Mouse (Mus musculus): ENCODE measurements at regions not wholly inside any gene's neighbourhood (a gene's known extent, or its start where the extent isn't known, plus 50 kb on each side); places are given as distances from the start of the nearest gene placed in this dataset.
"Not testable (repeated sequence)": the region's sequence is repeated elsewhere in the genome, so short reads cannot be mapped to it uniquely, and the experiment has no call there.

DNA sequence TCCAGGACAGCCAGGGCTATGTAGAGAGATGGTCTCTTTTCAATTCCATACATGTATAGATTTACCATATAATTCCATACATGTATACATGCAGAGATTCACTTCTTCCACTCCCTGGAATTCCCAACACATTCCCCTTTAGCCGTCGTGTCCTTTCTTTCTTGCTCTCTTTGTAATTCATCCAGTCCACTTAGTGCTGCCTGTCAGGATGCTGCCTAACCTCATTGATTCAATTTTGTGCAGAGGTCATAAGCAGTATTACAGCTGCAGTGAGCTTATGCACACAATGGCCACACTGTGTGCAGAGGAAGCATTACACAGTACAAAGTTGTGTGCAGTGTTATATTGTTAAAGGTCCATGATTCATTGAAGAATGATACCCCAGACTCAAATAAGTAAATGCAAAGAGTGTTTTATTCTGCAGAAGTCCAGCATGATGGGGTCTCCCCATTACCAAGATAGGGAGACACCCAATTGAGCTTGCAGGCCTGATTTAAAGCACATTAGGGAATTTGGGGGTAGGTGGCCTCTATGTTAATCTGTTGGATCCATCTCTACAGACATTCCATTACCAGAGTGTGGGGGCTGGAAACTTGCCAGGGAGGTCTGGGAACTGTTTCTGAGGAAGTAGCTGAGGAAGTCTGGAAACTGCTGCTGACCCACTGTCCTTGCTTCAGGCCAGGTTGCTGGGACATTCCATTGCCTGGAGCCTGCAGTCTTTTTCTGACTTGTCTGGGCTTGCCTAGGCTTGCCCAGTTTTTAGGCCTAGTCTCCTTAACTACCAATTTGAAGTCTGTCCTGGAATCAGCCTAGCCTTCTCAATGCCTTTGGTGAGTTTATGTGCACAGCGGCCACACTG lies 72.8 kb downstream of the Fam161a start:
- TF ChIP-seq CTCF (conservative IDR thresholded peaks at IDR 0.05) = no peak
- H3K4me3 ChIP-seq = no peak overlapping the region
- H3K27ac ChIP-seq = no peak overlapping the region
- DNase-seq (ENCODE audit: low spot score in 2 of 2) = no peak

DNA sequence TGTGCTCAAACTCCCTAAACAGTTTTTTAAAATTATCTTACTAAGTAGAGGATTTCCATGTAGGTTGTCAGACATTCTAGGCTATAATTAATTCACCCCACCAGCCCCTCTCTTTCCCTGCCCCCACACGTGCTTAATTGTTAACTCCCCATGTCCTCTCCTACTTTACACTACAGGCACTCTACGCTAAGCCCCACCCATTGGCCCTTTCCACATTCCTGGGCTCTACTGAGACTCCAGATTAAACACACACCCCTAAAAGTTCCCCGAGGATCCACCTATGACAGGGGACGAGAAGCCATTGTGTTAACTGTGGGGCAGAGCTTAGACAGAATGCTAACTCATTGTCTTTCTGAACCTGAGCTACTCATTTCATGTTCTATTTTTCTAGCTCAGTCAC lies 74.3 kb downstream of the Fam161a start:
- no peak for DNase-seq (ENCODE audit: low spot score in 2 of 2)
- Histone ChIP-seq H3K27ac (no peak overlapping the region), H3K4me3 (no peak overlapping the region)
- TF ChIP-seq CTCF (conservative IDR thresholded peaks at IDR 0.05) = no peak

DNA sequence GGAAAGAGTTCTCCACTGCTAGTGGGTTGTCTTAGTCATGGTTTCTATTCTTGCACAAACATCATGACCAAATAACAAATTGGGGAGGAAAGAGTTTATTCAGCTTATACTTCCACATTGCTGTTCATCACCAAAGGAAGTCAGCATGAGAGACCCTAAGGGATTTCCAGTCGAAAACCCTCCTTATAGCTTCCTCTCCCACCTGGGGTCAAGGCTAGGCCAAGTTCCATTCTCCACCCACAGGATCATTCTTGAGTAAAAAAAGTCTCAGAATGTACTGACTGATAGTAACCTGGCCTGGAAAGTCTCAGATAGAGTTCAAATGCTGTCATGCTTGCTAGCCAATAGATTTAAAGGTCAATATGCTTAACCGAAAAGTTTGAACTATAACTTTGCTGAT lies 76.5 kb downstream of the Fam161a start:
- not testable (repeated sequence) for H3K27ac ChIP-seq; DNase-seq (ENCODE audit: low spot score in 2 of 2); H3K4me3 ChIP-seq

DNA sequence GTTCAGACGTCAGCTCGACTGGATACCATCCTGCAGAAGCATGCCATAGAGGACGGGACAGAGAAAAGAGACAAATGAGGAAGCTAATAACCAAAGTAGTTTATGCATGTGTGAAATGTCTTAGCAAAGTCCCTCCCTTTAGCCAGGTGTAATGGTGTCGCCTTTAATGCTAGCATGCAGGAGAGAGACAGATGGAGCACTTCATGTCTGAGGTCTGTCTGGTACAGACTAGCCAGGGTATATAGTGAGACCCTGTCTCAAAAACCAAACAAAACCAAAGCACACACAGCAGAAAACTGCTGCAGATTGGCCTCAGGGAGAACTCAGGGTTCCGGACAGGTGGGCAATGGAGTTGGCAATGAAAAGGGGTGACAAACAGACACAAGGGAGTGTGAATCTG lies 88.0 kb downstream of the Fam161a start:
- H3K4me3 ChIP-seq = no peak overlapping the region
- TF ChIP-seq CTCF (conservative IDR thresholded peaks at IDR 0.05) = no peak
- DNase-seq (ENCODE audit: low spot score in 2 of 2) = no peak
- H3K27ac ChIP-seq = no peak overlapping the region

DNA sequence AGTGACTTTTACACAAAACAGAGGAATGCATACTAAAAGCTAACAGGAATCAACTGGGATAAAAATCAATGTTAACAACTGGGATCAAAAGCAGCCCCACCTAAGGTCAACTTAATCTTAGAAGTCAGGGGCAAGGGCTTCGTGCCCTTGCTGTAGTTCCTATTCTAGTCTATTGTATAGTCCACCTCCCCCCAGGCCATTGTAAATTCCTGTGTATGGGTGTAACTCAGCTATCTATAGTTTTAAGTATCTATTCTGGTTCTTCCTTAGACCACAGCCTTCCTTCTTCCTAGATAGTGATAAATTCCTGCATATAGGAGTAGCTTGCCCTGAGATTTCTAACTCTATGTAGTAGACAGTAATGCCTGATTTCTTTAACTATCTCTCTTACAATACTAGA lies 88.4 kb downstream of the Fam161a start:
- not testable (repeated sequence) for H3K27ac ChIP-seq; DNase-seq (ENCODE audit: low spot score in 2 of 2); H3K4me3 ChIP-seq

DNA sequence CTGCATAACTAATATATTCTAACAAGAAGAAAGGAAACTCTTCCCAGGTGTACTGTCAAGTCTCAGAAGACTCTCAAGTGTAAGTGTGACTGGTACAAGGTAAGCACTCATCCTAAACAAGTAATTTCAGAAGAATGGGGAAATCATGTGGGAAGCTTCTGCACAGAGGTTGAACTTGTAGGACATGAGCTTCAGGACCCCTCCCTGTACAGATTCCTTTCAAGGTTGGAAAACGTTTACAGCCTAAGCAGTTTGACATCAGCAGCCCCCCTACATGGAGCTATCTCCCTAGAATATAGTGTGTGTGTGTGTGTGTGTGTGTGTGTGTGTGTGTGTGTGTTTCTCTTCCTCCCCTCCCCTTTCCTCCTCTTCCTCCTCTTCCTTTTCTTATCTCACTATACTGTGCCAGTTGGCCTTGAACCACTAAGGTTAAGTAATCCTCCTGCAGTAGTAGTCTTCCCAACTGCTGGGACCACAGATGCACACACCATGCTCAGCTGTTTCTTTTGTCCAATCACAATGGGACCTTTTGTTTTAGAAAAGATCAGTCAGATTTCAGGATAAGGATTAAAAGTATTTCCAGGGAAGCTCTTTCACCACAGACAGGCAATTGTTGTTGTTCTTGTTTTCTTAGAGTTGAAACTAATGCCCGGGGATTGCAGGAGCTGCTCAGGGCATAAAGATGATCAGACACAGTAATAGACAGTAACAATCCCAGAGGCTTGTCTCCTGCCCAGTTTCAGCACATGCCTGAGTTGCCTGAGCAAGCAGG lies 89.3 kb downstream of the Fam161a start:
- no peak for DNase-seq (ENCODE audit: low spot score in 2 of 2)
- no peak for TF ChIP-seq CTCF (conservative IDR thresholded peaks at IDR 0.05)
- H3K4me3 ChIP-seq = no peak overlapping the region
- H3K27ac ChIP-seq = no peak overlapping the region

DNA sequence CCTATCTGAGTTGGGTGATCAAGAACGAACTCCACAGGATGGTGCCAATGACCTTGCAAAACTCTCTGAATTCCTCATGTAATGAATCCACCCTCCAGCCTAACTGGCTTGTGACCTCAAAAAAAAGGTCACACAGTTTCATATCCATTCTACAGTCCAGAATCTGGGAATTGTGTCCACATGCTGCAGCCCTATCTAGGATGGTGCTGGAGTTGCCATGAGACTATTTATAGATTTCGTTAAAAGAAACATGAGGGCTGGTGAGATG lies 89.8 kb downstream of the Fam161a start:
- DNase-seq (ENCODE audit: low spot score in 2 of 2) = no peak
- TF ChIP-seq CTCF (conservative IDR thresholded peaks at IDR 0.05) = no peak
- H3K4me3 ChIP-seq = no peak overlapping the region
- no peak overlapping the region for H3K27ac ChIP-seq

DNA sequence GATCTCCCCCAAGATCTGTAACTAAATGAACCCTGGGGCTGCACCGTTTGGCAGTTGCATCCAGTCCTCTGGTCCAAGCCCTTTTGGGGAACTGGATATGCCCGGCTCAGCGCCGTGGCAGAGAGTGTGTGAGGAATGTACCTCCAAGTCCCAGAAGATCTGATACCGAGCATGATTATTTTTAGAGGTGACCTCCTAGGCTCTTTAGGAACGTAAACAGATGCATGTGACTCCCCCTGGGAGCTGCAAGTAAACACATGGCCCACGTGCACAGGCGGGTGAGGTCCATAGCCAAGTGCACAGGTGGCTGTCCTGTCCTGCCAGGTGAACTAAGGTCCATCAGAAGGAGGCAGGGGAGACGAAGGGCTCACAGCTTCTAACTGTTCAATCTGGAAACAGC lies 107.3 kb downstream of the Fam161a start:
- TF ChIP-seq CTCF (conservative IDR thresholded peaks at IDR 0.05) = no peak

DNA sequence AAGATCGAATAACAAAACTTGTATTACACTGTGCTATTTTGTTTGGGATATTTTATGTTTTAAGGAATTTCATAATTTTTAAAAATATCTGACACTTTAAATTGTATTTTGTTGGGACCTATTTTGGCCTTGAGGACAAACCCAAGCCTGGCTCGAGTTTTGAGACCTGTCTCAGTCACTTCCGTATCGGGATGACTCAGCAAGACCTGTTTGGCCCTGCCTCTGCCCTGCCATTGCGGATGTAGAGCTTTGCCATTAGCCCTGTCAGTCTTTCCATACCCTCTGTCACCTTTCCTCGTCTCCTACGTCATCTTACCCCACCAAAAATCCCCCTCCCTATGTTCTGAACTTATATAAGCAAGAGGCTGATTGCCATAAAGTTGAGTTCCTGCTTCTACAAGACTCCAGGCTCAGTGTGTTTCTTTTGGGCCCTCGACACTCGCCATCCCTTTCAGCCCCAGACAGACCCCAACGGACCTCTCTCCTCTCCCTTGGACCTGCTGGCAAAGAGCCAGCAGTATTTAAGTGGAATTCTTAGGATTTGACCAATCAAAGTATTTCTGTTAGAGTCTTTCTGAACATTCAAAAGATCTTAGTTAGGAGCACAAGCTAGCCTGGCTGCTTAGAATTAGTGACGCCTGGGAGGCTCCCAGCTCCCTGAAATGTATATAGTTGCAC lies 113.3 kb downstream of the Fam161a start:
- no peak for TF ChIP-seq CTCF (conservative IDR thresholded peaks at IDR 0.05)
- Histone ChIP-seq H3K27ac (no peak overlapping the region), H3K4me3 (no peak overlapping the region)
- no peak for DNase-seq (ENCODE audit: low spot score in 2 of 2)

More for the DNA sequence above, 107.3 kb downstream of the Fam161a start:
- DNase-seq (ENCODE audit: low spot score in 2 of 2) = no peak
- Histone ChIP-seq H3K27ac (no peak overlapping the region), H3K4me3 (no peak overlapping the region)

DNA sequence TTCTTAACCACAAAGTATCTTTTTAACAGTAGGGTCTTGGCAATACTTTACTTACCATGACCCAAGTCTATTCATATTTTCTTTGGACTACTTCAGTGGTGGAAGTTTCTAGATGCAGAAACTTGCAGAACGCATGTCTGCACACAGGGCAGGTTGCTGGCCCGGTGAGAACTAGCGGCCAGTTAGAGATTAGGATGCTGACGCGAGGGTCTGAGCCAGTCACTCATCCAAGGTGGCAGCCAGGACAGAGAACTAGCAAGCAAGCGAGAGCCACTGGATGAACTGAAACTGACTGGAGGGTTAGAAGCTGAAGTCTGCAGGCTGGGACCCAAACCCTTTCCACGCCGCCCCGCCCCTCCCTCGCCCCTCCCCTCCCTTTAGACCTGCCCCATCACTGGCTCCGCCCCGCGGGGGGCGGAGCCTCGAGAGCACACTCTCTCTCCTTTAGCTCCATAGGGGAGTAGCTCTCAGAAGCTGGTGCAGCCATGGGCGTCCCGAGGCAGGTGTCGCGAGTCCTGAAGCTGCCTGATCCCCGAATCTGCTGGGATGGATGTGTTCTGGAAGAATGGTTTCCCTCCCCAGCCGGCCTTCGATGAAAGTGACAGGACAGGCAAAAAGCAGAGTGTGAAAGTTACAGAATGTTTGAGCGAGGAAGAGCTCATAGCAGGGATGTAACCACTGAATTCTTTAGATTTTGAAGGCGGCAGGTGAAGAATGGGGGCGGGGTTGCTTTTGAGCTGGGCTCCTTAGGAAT lies 117.0 kb downstream of the Fam161a start:
- peak overlapping the region; percentile 43 for H3K4me3 ChIP-seq
- no peak for DNase-seq (ENCODE audit: low spot score in 2 of 2)
- TF ChIP-seq CTCF (conservative IDR thresholded peaks at IDR 0.05) = no peak
- no peak overlapping the region for H3K27ac ChIP-seq

DNA sequence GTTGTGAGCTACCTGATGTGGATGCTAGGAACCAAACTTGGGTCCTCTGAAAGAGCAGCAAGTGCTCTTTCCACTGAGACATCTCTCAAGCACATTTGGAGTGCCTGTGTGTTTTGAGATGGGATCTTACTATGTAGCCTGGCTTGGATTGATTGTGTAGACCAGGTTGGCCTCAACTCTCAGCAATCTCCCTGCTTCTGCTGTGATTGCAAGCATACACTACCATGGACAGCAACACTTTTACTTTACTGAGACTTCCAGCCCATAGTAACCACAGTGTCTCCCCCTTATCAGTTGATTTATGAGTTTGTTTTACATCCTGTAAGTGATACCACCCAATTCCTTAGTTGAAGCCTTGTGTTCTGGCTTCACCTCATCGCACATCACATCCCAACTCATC lies 123.8 kb downstream of the Fam161a start:
- no peak for TF ChIP-seq CTCF (conservative IDR thresholded peaks at IDR 0.05)
- no peak overlapping the region for H3K27ac ChIP-seq
- no peak for DNase-seq (ENCODE audit: low spot score in 2 of 2)

DNA sequence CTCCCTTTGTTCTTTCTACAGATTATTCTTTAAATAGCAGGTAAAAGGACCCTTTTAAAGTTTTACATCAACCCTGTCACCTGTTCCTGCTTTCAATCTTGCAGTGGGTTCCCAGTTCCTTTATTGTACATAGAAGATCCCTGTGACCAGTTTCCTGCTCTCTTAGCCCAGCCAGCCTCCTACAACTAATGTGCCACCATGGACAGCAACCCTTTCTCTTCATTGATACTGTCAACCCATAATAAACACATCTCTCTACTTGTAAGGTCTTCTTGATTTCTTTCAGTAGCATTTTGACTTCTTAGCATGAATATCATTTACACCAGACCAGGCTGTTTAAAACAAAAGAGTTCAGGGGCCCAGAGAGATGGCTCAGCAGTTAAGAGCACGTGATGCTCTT lies 124.2 kb upstream of the Xpo1 start:
- no peak for TF ChIP-seq CTCF (conservative IDR thresholded peaks at IDR 0.05)
- H3K4me3 ChIP-seq = no peak overlapping the region
- no peak overlapping the region for H3K27ac ChIP-seq
- no peak for DNase-seq (ENCODE audit: low spot score in 2 of 2)

More for the DNA sequence above, 123.8 kb downstream of the Fam161a start:
- H3K4me3 ChIP-seq = no peak overlapping the region

Data from layer of hippocampus, adult 2 months (tissue).